Mouse (Mus musculus): ENCODE measurements around the gene Kctd17. TPM values are rescaled to one million over a fixed set of nuclear protein-coding genes. Genes with fewer than 3 reads are reported as not detected.
A peak's percentile ranks its signal among the peaks of the same experiment; 100 is the strongest.

The Kctd17 gene
- polyA plus RNA-seq, 1 experiment from 2014 or later: 30.3 TPM

GRCm38 (mm10) chr15:78481448-78482000, 53.2 kb downstream of the Kctd17 start:
- H3K4me1 ChIP-seq: peaks cover 19% of the 10 kb centered on the region

GRCm38 (mm10) chr15:78482518-78482917, 54.2 kb downstream of the Kctd17 start:
- peaks cover 19% of the 10 kb centered on the region for H3K4me1 ChIP-seq
- peaks cover 36% of the 10 kb centered on the region for H3K27me3 ChIP-seq (ENCODE audit: insufficient read depth, poor library complexity, severe bottlenecking)
- H3K36me3 ChIP-seq: no peaks in the 10 kb centered on the region
- no peak overlapping the region for H3K4me3 ChIP-seq
- H3K27ac ChIP-seq: no peak overlapping the region
- 75% methylated on average over 3 of the region's 3 CpGs for WGBS
- no peak for DNase-seq (ENCODE audit: low spot score)
- no peaks in the 10 kb centered on the region for H3K9me3 ChIP-seq

More at GRCm38 (mm10) chr15:78481448-78482000, 53.2 kb downstream of the Kctd17 start:
- WGBS: 48% methylated on average over 9 of the region's 9 CpGs
- Histone ChIP-seq H3K27me3 (ENCODE audit: insufficient read depth, poor library complexity, severe bottlenecking) (peaks cover 30% of the 10 kb centered on the region), H3K4me3 (no peak overlapping the region), H3K27ac (0 out of 2 replicates have a peak overlapping the region, but pooled peaks have one; percentile 1), H3K36me3 (no peaks in the 10 kb centered on the region), H3K9me3 (no peaks in the 10 kb centered on the region)
- DNase-seq (ENCODE audit: low spot score): no peak

- Histone ChIP-seq H3K9me3 (no peaks in the 10 kb centered on the region), H3K27me3 (ENCODE audit: insufficient read depth, poor library complexity, severe bottlenecking) (peaks cover 36% of the 10 kb centered on the region), H3K36me3 (no peaks in the 10 kb centered on the region), H3K4me1 (peaks cover 19% of the 10 kb centered on the region), H3K4me3 (no peak overlapping the region), H3K27ac (no peak overlapping the region)
- no peak for DNase-seq (ENCODE audit: low spot score)
- WGBS: 75% methylated on average over 4 of the region's 4 CpGs
Observed at GRCm38 (mm10) chr15:78483311-78483710, 54.9 kb downstream of the Kctd17 start.

GRCm38 (mm10) chr15:78486564-78486963, 58.2 kb downstream of the Kctd17 start:
- Histone ChIP-seq H3K4me1 (peaks cover 7% of the 10 kb centered on the region), H3K27ac (no peak overlapping the region), H3K36me3 (no peaks in the 10 kb centered on the region), H3K27me3 (ENCODE audit: insufficient read depth, poor library complexity, severe bottlenecking) (peaks cover 38% of the 10 kb centered on the region), H3K9me3 (no peaks in the 10 kb centered on the region), H3K4me3 (no peak overlapping the region)
- no peak for DNase-seq (ENCODE audit: low spot score)
- WGBS: 90% methylated on average over 1 of the region's 1 CpGs

GRCm38 (mm10) chr15:78487066-78487465, 58.7 kb downstream of the Kctd17 start:
- no peaks in the 10 kb centered on the region for H3K9me3 ChIP-seq
- peaks cover 40% of the 10 kb centered on the region for H3K27me3 ChIP-seq (ENCODE audit: insufficient read depth, poor library complexity, severe bottlenecking)
- no peak overlapping the region for H3K27ac ChIP-seq
- no peaks in the 10 kb centered on the region for H3K36me3 ChIP-seq
- WGBS: 68% methylated on average over 4 of the region's 4 CpGs
- no peak for DNase-seq (ENCODE audit: low spot score)
- peaks cover 2% of the 10 kb centered on the region; the same call in 1 of the 2 replicates for H3K4me1 ChIP-seq
- H3K4me3 ChIP-seq: no peak overlapping the region

Other genes with a start within 250 kb of the Kctd17 start
- 0.30 and 1.3 TPM in 2 replicates for gene Pvalb, start 222.2 kb upstream of the Kctd17 start, polyA plus RNA-seq (2016; fragmentation: Nextera tagmentation; extraction: Ambion mirVana)
- 7.5 and 12.3 TPM in 2 replicates for gene Ncf4, start 183.8 kb upstream of the Kctd17 start, polyA plus RNA-seq (2016; fragmentation: Nextera tagmentation; extraction: Ambion mirVana)
- 0.75 and 1.5 TPM in 2 replicates for gene Csf2rb2, start 122.8 kb upstream of the Kctd17 start, polyA plus RNA-seq (2016; fragmentation: Nextera tagmentation; extraction: Ambion mirVana)
- gene Csf2rb, start 102.8 kb upstream of the Kctd17 start, polyA plus RNA-seq (2016; fragmentation: Nextera tagmentation; extraction: Ambion mirVana): 8.2 and 9.3 TPM in 2 replicates
- not detected in 2 replicates for gene Tex33, start 32.7 kb upstream of the Kctd17 start, polyA plus RNA-seq (2016; fragmentation: Nextera tagmentation; extraction: Ambion mirVana)
- gene Tst, start 22.7 kb upstream of the Kctd17 start, polyA plus RNA-seq (2016; fragmentation: Nextera tagmentation; extraction: Ambion mirVana): 9.5 and 25.6 TPM in 2 replicates
- 0.75 and 1.4 TPM in 2 replicates for gene Mpst, start 22.1 kb upstream of the Kctd17 start, polyA plus RNA-seq (2016; fragmentation: Nextera tagmentation; extraction: Ambion mirVana)
- 0.06 and 1.7 TPM in 2 replicates for gene Tmprss6, start 40.1 kb downstream of the Kctd17 start, polyA plus RNA-seq (2016; fragmentation: Nextera tagmentation; extraction: Ambion mirVana)
- not detected in 2 replicates for gene Il2rb, start 66.7 kb downstream of the Kctd17 start, polyA plus RNA-seq (2016; fragmentation: Nextera tagmentation; extraction: Ambion mirVana)
- 19.0 and 28.4 TPM in 2 replicates for gene C1qtnf6, start 102.9 kb downstream of the Kctd17 start, polyA plus RNA-seq (2016; fragmentation: Nextera tagmentation; extraction: Ambion mirVana)
- 0.12 TPM in 1 of 2 replicates, not detected in the other for gene Sstr3, start 116.1 kb downstream of the Kctd17 start, polyA plus RNA-seq (2016; fragmentation: Nextera tagmentation; extraction: Ambion mirVana)
- gene Rac2, start 144.2 kb downstream of the Kctd17 start, polyA plus RNA-seq (2016; fragmentation: Nextera tagmentation; extraction: Ambion mirVana): 5.9 and 13.0 TPM in 2 replicates
- gene Cyth4, start 168.5 kb downstream of the Kctd17 start, polyA plus RNA-seq (2016; fragmentation: Nextera tagmentation; extraction: Ambion mirVana): 2.3 and 5.0 TPM in 2 replicates

Measured in heart, embryonic 10.5 days (tissue).